Mouse (Mus musculus): Measurements from ENCODE around the gene Gdf1. TPM values are rescaled to one million over a fixed set of nuclear protein-coding genes. Genes with fewer than 3 reads are reported as not detected.

Gdf1 gene
- polyA plus RNA-seq, 1 experiment from 2014 or later, result 9.5 TPM

- Histone ChIP-seq H3K36me3 (ENCODE audit: control insufficient read depth, insufficient read depth, low read length) (peaks cover 2% of the 10 kb centered on the region; the same call in 1 of the 2 replicates), H3K9me3 (ENCODE audit: control insufficient read depth, low read length) (no peaks in the 10 kb centered on the region), H3K4me3 (ENCODE audit: low read length) (peak overlapping the region; percentile 100), H3K27me3 (replicated peaks; ENCODE audit: control insufficient read depth, insufficient read depth, low read length) (no peaks in the 10 kb centered on the region), H3K4me2 (ENCODE audit: low read length) (peak overlapping the region; percentile 100), H3K9ac (ENCODE audit: low read depth, low read length) (peak overlapping the region; percentile 98), H3K4me1 (ENCODE audit: control insufficient read depth, insufficient read depth, low read depth, low read length) (peaks cover 36% of the 10 kb centered on the region), H3K27ac (ENCODE audit: low read depth, low read length) (peak overlapping the region; percentile 90)
- ATAC-seq, result peak; percentile 35
- under 1% methylated on average over 54 of the region's 64 CpGs for WGBS
These were observed 23.1 kb downstream of the Gdf1 start for GRCm38 (mm10) chr8:70352657-70353151.

- no peaks in the 10 kb centered on the region for H3K9me3 ChIP-seq (ENCODE audit: control insufficient read depth, low read length)
- H3K4me3 ChIP-seq (ENCODE audit: low read length), result peak within 1 kb of the TSS; percentile 100
- peaks cover 36% of the 10 kb centered on the region for H3K4me1 ChIP-seq (ENCODE audit: control insufficient read depth, insufficient read depth, low read depth, low read length)
- ATAC-seq, result peak; percentile 91
- H3K27me3 ChIP-seq (replicated peaks; ENCODE audit: control insufficient read depth, insufficient read depth, low read length), result no peaks in the 10 kb centered on the region
- peaks cover 2% of the 10 kb centered on the region; the same call in 1 of the 2 replicates for H3K36me3 ChIP-seq (ENCODE audit: control insufficient read depth, insufficient read depth, low read length)
- H3K9ac ChIP-seq (ENCODE audit: low read depth, low read length), result peak within 1 kb of the TSS; percentile 98
- H3K27ac ChIP-seq (ENCODE audit: low read depth, low read length), result peak within 1 kb of the TSS; percentile 90
- peak within 1 kb of the TSS; percentile 100 for H3K4me2 ChIP-seq (ENCODE audit: low read length)
- under 1% methylated on average over 66 of the region's 69 CpGs for WGBS
These were observed 23.7 kb downstream of the Gdf1 start, which contains the start of gene Upf1 for GRCm38 (mm10) chr8:70353194-70353817. TSS of gene Upf1 (minus strand) at chr8:70353278.

GRCm38 (mm10) chr8:70354004-70354403 is 24.4 kb downstream of the Gdf1 start:
- no peaks in the 10 kb centered on the region for H3K9me3 ChIP-seq (ENCODE audit: control insufficient read depth, low read length)
- H3K36me3 ChIP-seq (ENCODE audit: control insufficient read depth, insufficient read depth, low read length), result peaks cover 1% of the 10 kb centered on the region; the same call in 1 of the 2 replicates
- peak overlapping the region; percentile 67 for H3K4me2 ChIP-seq (ENCODE audit: low read length)
- H3K9ac ChIP-seq (ENCODE audit: low read depth, low read length), result peak overlapping the region; percentile 63
- H3K4me1 ChIP-seq (ENCODE audit: control insufficient read depth, insufficient read depth, low read depth, low read length), result peaks cover 33% of the 10 kb centered on the region
- H3K27me3 ChIP-seq (replicated peaks; ENCODE audit: control insufficient read depth, insufficient read depth, low read length), result no peaks in the 10 kb centered on the region
- peak overlapping the region; percentile 81 for H3K27ac ChIP-seq (ENCODE audit: low read depth, low read length)
- 67% methylated on average over 4 of the region's 4 CpGs for WGBS
- no peak; the same call in 1 of the 2 replicates for ATAC-seq
- H3K4me3 ChIP-seq (ENCODE audit: low read length), result peak overlapping the region; percentile 100

GRCm38 (mm10) chr8:70356111-70356510 is 26.5 kb downstream of the Gdf1 start:
- H3K9me3 ChIP-seq (ENCODE audit: control insufficient read depth, low read length), result no peaks in the 10 kb centered on the region
- no peak overlapping the region for H3K9ac ChIP-seq (ENCODE audit: low read depth, low read length)
- no peaks in the 10 kb centered on the region for H3K27me3 ChIP-seq (replicated peaks; ENCODE audit: control insufficient read depth, insufficient read depth, low read length)
- peaks cover 18% of the 10 kb centered on the region for H3K4me1 ChIP-seq (ENCODE audit: control insufficient read depth, insufficient read depth, low read depth, low read length)
- no peak overlapping the region for H3K4me2 ChIP-seq (ENCODE audit: low read length)
- 82% methylated on average over 1 of the region's 1 CpGs for WGBS
- no peaks in the 10 kb centered on the region for H3K36me3 ChIP-seq (ENCODE audit: control insufficient read depth, insufficient read depth, low read length)
- no peak overlapping the region for H3K27ac ChIP-seq (ENCODE audit: low read depth, low read length)
- H3K4me3 ChIP-seq (ENCODE audit: low read length), result no peak overlapping the region
- no peak for ATAC-seq

GRCm38 (mm10) chr8:70359411-70359810 is 29.8 kb downstream of the Gdf1 start:
- Histone ChIP-seq H3K27me3 (replicated peaks; ENCODE audit: control insufficient read depth, insufficient read depth, low read length) (no peaks in the 10 kb centered on the region), H3K4me1 (ENCODE audit: control insufficient read depth, insufficient read depth, low read depth, low read length) (no peaks in the 10 kb centered on the region), H3K27ac (ENCODE audit: low read depth, low read length) (no peak overlapping the region), H3K9me3 (ENCODE audit: control insufficient read depth, low read length) (no peaks in the 10 kb centered on the region), H3K4me3 (ENCODE audit: low read length) (no peak overlapping the region), H3K4me2 (ENCODE audit: low read length) (no peak overlapping the region), H3K36me3 (ENCODE audit: control insufficient read depth, insufficient read depth, low read length) (no peaks in the 10 kb centered on the region), H3K9ac (ENCODE audit: low read depth, low read length) (no peak overlapping the region)
- 24% methylated on average over 3 of the region's 3 CpGs for WGBS
- no peak for ATAC-seq

- Histone ChIP-seq H3K9ac (ENCODE audit: low read depth, low read length) (no peak overlapping the region), H3K9me3 (ENCODE audit: control insufficient read depth, low read length) (no peaks in the 10 kb centered on the region), H3K27me3 (replicated peaks; ENCODE audit: control insufficient read depth, insufficient read depth, low read length) (no peaks in the 10 kb centered on the region), H3K4me3 (ENCODE audit: low read length) (no peak overlapping the region), H3K4me1 (ENCODE audit: control insufficient read depth, insufficient read depth, low read depth, low read length) (no peaks in the 10 kb centered on the region), H3K36me3 (ENCODE audit: control insufficient read depth, insufficient read depth, low read length) (no peaks in the 10 kb centered on the region), H3K27ac (ENCODE audit: low read depth, low read length) (no peak overlapping the region), H3K4me2 (ENCODE audit: low read length) (no peak overlapping the region)
- 54% methylated on average over 4 of the region's 4 CpGs for WGBS
- ATAC-seq, result no peak
These were observed 31.2 kb downstream of the Gdf1 start for GRCm38 (mm10) chr8:70360769-70361168.

GRCm38 (mm10) chr8:70361484-70362032 is 31.9 kb downstream of the Gdf1 start:
- no peak overlapping the region for H3K9ac ChIP-seq (ENCODE audit: low read depth, low read length)
- H3K4me3 ChIP-seq (ENCODE audit: low read length), result no peak overlapping the region
- H3K4me1 ChIP-seq (ENCODE audit: control insufficient read depth, insufficient read depth, low read depth, low read length), result no peaks in the 10 kb centered on the region
- no peak for ATAC-seq
- H3K36me3 ChIP-seq (ENCODE audit: control insufficient read depth, insufficient read depth, low read length), result no peaks in the 10 kb centered on the region
- H3K9me3 ChIP-seq (ENCODE audit: control insufficient read depth, low read length), result no peaks in the 10 kb centered on the region
- 78% methylated on average over 10 of the region's 10 CpGs for WGBS
- H3K27ac ChIP-seq (ENCODE audit: low read depth, low read length), result no peak overlapping the region
- H3K4me2 ChIP-seq (ENCODE audit: low read length), result no peak overlapping the region
- no peaks in the 10 kb centered on the region for H3K27me3 ChIP-seq (replicated peaks; ENCODE audit: control insufficient read depth, insufficient read depth, low read length)

- 23% methylated on average over 5 of the region's 5 CpGs for WGBS
- no peak overlapping the region for H3K9ac ChIP-seq (ENCODE audit: low read depth, low read length)
- H3K4me2 ChIP-seq (ENCODE audit: low read length), result no peak overlapping the region
- H3K27ac ChIP-seq (ENCODE audit: low read depth, low read length), result no peak overlapping the region
- H3K27me3 ChIP-seq (replicated peaks; ENCODE audit: control insufficient read depth, insufficient read depth, low read length), result no peaks in the 10 kb centered on the region
- H3K4me3 ChIP-seq (ENCODE audit: low read length), result no peak overlapping the region
- H3K9me3 ChIP-seq (ENCODE audit: control insufficient read depth, low read length), result no peaks in the 10 kb centered on the region
- H3K36me3 ChIP-seq (ENCODE audit: control insufficient read depth, insufficient read depth, low read length), result no peaks in the 10 kb centered on the region
- no peaks in the 10 kb centered on the region for H3K4me1 ChIP-seq (ENCODE audit: control insufficient read depth, insufficient read depth, low read depth, low read length)
- no peak for ATAC-seq
These were observed 34.4 kb downstream of the Gdf1 start for GRCm38 (mm10) chr8:70364066-70364465.

- 70% methylated on average over 5 of the region's 5 CpGs for WGBS
- H3K9me3 ChIP-seq (ENCODE audit: control insufficient read depth, low read length), result no peaks in the 10 kb centered on the region
These were observed 37.0 kb downstream of the Gdf1 start for GRCm38 (mm10) chr8:70366588-70366987.

More at GRCm38 (mm10) chr8:70366588-70366987, 37.0 kb downstream of the Gdf1 start:
- H3K27me3 ChIP-seq (replicated peaks; ENCODE audit: control insufficient read depth, insufficient read depth, low read length), result peaks cover 2% of the 10 kb centered on the region
- no peak overlapping the region for H3K9ac ChIP-seq (ENCODE audit: low read depth, low read length)
- H3K36me3 ChIP-seq (ENCODE audit: control insufficient read depth, insufficient read depth, low read length), result no peaks in the 10 kb centered on the region
- no peak for ATAC-seq
- no peak overlapping the region for H3K4me3 ChIP-seq (ENCODE audit: low read length)
- H3K4me2 ChIP-seq (ENCODE audit: low read length), result no peak overlapping the region
- H3K27ac ChIP-seq (ENCODE audit: low read depth, low read length), result no peak overlapping the region
- H3K4me1 ChIP-seq (ENCODE audit: control insufficient read depth, insufficient read depth, low read depth, low read length), result no peaks in the 10 kb centered on the region
